Mouse (Mus musculus) MEL (cell line): ENCODE results near the gene Gpx4. TPM values are rescaled to one million over a fixed set of nuclear protein-coding genes. Genes with fewer than 3 reads are reported as not detected.

Experiments
- DNase-seq: peaks from one replicate; pipeline ENCODE4 v3.0.0; 2011; ENCODE audit warnings: low read depth, low spot score
- H3K27ac ChIP-seq: 2 replicates; pipeline ENCODE4 v1.5.1; 2012; ENCODE audit warnings: low read depth, mild to moderate bottlenecking, control low read depth, low read length, moderate library complexity; ENCODE audit not compliant: control insufficient read depth
- H3K27me3 ChIP-seq, 2 experiments: fragments of 150-350 bp in 1 of 2; sonication (generic) in 1 of 2; 2 replicates each; pipeline ENCODE4 v1.6.1; 2012; ENCODE audit warnings: low read length in 2 of 2, mild to moderate bottlenecking in 2 of 2, improper control_type of control experiment in 1 of 2, moderate library complexity in 1 of 2; ENCODE audit not compliant: insufficient read depth in 2 of 2, control insufficient read depth in 1 of 2
- H3K36me3 ChIP-seq, 2 experiments: 2 replicates each; pipeline ENCODE4 v1.6.1; 2012 to 2014; ENCODE audit warnings: low read length in 2 of 2, improper control_type of control experiment in 1 of 2, inconsistent platforms in 1 of 2, mild to moderate bottlenecking in 1 of 2; ENCODE audit not compliant: insufficient read depth in 2 of 2, control insufficient read depth in 1 of 2
- H3K4me1 ChIP-seq, 2 experiments: fragments of 150-350 bp in 1 of 2; sonication (generic) in 1 of 2; 2 replicates each; pipeline ENCODE4 v1.6.1; 2012; ENCODE audit warnings: low read length in 2 of 2, improper control_type of control experiment in 1 of 2, mild to moderate bottlenecking in 1 of 2; ENCODE audit not compliant: insufficient read depth in 2 of 2, control insufficient read depth in 1 of 2
- H3K4me3 ChIP-seq, 2 experiments: fragments of 150-350 bp in 1 of 2; sonication (generic) in 1 of 2; 2 replicates each; pipeline ENCODE4 v1.5.1; 2012; ENCODE audit warnings: low read depth in 2 of 2, low read length in 2 of 2, mild to moderate bottlenecking in 2 of 2, moderate library complexity in 2 of 2, control low read depth in 1 of 2, improper control_type of control experiment in 1 of 2; ENCODE audit not compliant: control insufficient read depth in 1 of 2, insufficient read depth in 1 of 2
- H3K79me2 ChIP-seq: 2 replicates; pipeline ENCODE4 v1.6.1; 2012; ENCODE audit warnings: mild to moderate bottlenecking, low read length, moderate library complexity; ENCODE audit not compliant: control insufficient read depth, poor library complexity, insufficient read depth
- H3K9ac ChIP-seq: 2 replicates; pipeline ENCODE4 v1.6.1; 2012; ENCODE audit warnings: low read depth, mild to moderate bottlenecking, control low read depth, low read length, moderate library complexity; ENCODE audit not compliant: control insufficient read depth, poor library complexity, severe bottlenecking
- H3K9me3 ChIP-seq: fragments of 150-350 bp; sonication (generic); replicated peaks from 2 replicates; pipeline ENCODE4 v1.6.1; 2012; ENCODE audit warnings: mild to moderate bottlenecking, low read length, improper control_type of control experiment, moderate library complexity; ENCODE audit not compliant: insufficient read depth
- CHD2 ChIP-seq: IDR thresholded peaks from 2 replicates; pipeline ENCODE4 v1.6.1; 2011; ENCODE audit warnings: low read length, improper control_type of control experiment
- E2F4 ChIP-seq: IDR thresholded peaks from 2 replicates; pipeline ENCODE4 v1.6.1; 2011; ENCODE audit warnings: low read depth, low read length, improper control_type of control experiment, borderline replicate concordance
- ELF1 ChIP-seq: IDR thresholded peaks from 2 replicates; pipeline ENCODE4 v1.6.1; 2014; ENCODE audit warnings: low read depth, mild to moderate bottlenecking, inconsistent platforms, low read length, improper control_type of control experiment, moderate library complexity
- EP300 ChIP-seq, 2 experiments: IDR thresholded peaks; 2 replicates each; pipeline ENCODE4 v1.6.1; 2011; ENCODE audit warnings: improper control_type of control experiment in 2 of 2, low read length in 2 of 2, low read depth in 1 of 2, mild to moderate bottlenecking in 1 of 2
- GABPA ChIP-seq: IDR thresholded peaks from 2 replicates; pipeline ENCODE4 v1.6.1; 2012; ENCODE audit warnings: low read depth, mild to moderate bottlenecking, inconsistent platforms, low read length, improper control_type of control experiment, moderate library complexity
- HCFC1 ChIP-seq: IDR thresholded peaks from 2 replicates; pipeline ENCODE4 v1.6.1; 2012; ENCODE audit warnings: low read depth, mild to moderate bottlenecking, inconsistent platforms, low read length, improper control_type of control experiment, moderate library complexity
- MEF2A ChIP-seq: IDR thresholded peaks from 2 replicates; pipeline ENCODE4 v1.6.1; 2014; ENCODE audit warnings: low read depth, mild to moderate bottlenecking, inconsistent platforms, low read length, improper control_type of control experiment; ENCODE audit not compliant: poor library complexity, insufficient replicate concordance, severe bottlenecking; ENCODE audit errors: extremely low read depth
- MYB ChIP-seq: IDR thresholded peaks from 2 replicates; pipeline ENCODE4 v1.6.1; 2011; ENCODE audit warnings: mild to moderate bottlenecking, low read depth, low read length, improper control_type of control experiment
- NELFE ChIP-seq: IDR thresholded peaks from 2 replicates; pipeline ENCODE4 v1.6.1; 2011; ENCODE audit warnings: low read depth, low read length, improper control_type of control experiment
- POLR2AphosphoS2 ChIP-seq: IDR thresholded peaks from 2 replicates; pipeline ENCODE4 v1.6.1; 2011; ENCODE audit warnings: low read length, improper control_type of control experiment
- POLR2AphosphoS5 ChIP-seq: IDR thresholded peaks from 2 replicates; pipeline ENCODE4 v1.6.1; 2012; ENCODE audit warnings: low read depth, borderline replicate concordance, mild to moderate bottlenecking, inconsistent platforms, low read length, moderate library complexity, mixed read lengths
- RCOR1 ChIP-seq: IDR thresholded peaks from 2 replicates; pipeline ENCODE4 v1.6.1; 2012; ENCODE audit warnings: low read depth, mild to moderate bottlenecking, inconsistent platforms, low read length, improper control_type of control experiment
- SMC3 ChIP-seq: IDR thresholded peaks from 2 replicates; pipeline ENCODE4 v1.6.1; 2011; ENCODE audit warnings: low read depth, low read length, improper control_type of control experiment
- TAL1 ChIP-seq: IDR thresholded peaks from 2 replicates; pipeline ENCODE4 v1.6.1; 2012; ENCODE audit warnings: mild to moderate bottlenecking, inconsistent platforms, low read length, moderate library complexity, mixed read lengths
- USF1 ChIP-seq: IDR thresholded peaks from 2 replicates; pipeline ENCODE4 v1.6.1; 2014; ENCODE audit warnings: low read depth, mild to moderate bottlenecking, inconsistent platforms, low read length, improper control_type of control experiment, moderate library complexity
- USF2 ChIP-seq, 2 experiments: IDR thresholded peaks; 2 replicates each; pipeline ENCODE4 v1.6.1; 2011 to 2012; ENCODE audit warnings: improper control_type of control experiment in 2 of 2, low read length in 2 of 2, borderline replicate concordance in 1 of 2, inconsistent platforms in 1 of 2, low read depth in 1 of 2, mild to moderate bottlenecking in 1 of 2; ENCODE audit not compliant: insufficient read depth in 1 of 2
- ZKSCAN1 ChIP-seq: IDR thresholded peaks from 2 replicates; pipeline ENCODE4 v1.6.1; 2012; ENCODE audit warnings: low read depth, mild to moderate bottlenecking, inconsistent platforms, low read length, improper control_type of control experiment, moderate library complexity
- ZMIZ1 ChIP-seq: IDR thresholded peaks from 2 replicates; pipeline ENCODE4 v1.6.1; 2012; ENCODE audit warnings: low read depth, mild to moderate bottlenecking, inconsistent platforms, low read length, improper control_type of control experiment, moderate library complexity
- ZNF384 ChIP-seq: IDR thresholded peaks from 2 replicates; pipeline ENCODE4 v1.6.1; 2012; ENCODE audit warnings: low read depth, mild to moderate bottlenecking, inconsistent platforms, low read length, improper control_type of control experiment
- polyA plus RNA-seq, 2 experiments: library from polyadenylated mRNA; stranded (reverse) in 1 of 2; unstranded in 1 of 2; fragments of >175 nt in 1 of 2; fragments of >200 nt in 1 of 2; gene quantifications; 2 replicates each; pipeline versions ENCODE4 v1.2.1 to v1.2.4; 2012; ENCODE audit warnings: low replicate concordance in 2 of 2, low read depth in 1 of 2; ENCODE audit not compliant: insufficient read length in 2 of 2, insufficient read depth in 1 of 2, missing spikeins in 1 of 2
- total RNA-seq: library from RNA; depleted of rRNA; stranded (reverse); fragments of 300-350 nt; gene quantifications from 2 replicates; pipeline ENCODE4 v1.2.3, GENCODE M21; 2012; rRNA removed

The Gpx4 gene
- 422 and 508 TPM in 2 replicates for total RNA-seq
- 100 to 1,000 TPM in 1 of 2 experiments, not detected in 1; 536 TPM for polyA plus RNA-seq

- DNase-seq = no peak
- H3K79me2 ChIP-seq = no peaks in the 10 kb centered on the region; the same call in 1 of the 2 replicates
- H3K4me1 ChIP-seq = peaks cover 22 to 28% of the 10 kb centered on the region in 2 experiments
- no peaks in the 10 kb centered on the region for H3K27me3 ChIP-seq
- H3K27ac ChIP-seq = no peak within 1 kb of the TSS
- H3K4me3 ChIP-seq = no peak within 1 kb of the TSS
- TF ChIP-seq MYB = no peak
- no peak for TF ChIP-seq POLR2AphosphoS2
- TF ChIP-seq ZNF384 = no peak
- TF ChIP-seq POLR2AphosphoS5 = no peak
- TF ChIP-seq USF1 = no peak
- TF ChIP-seq CHD2 = no peak
- TF ChIP-seq E2F4 = no peak
- TF ChIP-seq HCFC1 = no peak
- TF ChIP-seq ZMIZ1 = no peak
- no peak for TF ChIP-seq MEF2A
- TF ChIP-seq SMC3 = no peak
- no peak for TF ChIP-seq NELFE
- no peak for TF ChIP-seq EP300 (IDR thresholded peaks at IDR 0.05; ENCODE audit: low read depth in 1 of 2, low read length in 2 of 2)
- no peak for TF ChIP-seq ZKSCAN1
- no peak for TF ChIP-seq RCOR1
- no peak for TF ChIP-seq ELF1
- peak within 1 kb of the TSS; percentile 43 for H3K9ac ChIP-seq
- H3K36me3 ChIP-seq = peaks cover 0 to 29% of the 10 kb centered on the region in 2 experiments; a peak in 2 of 4 replicates
- H3K9me3 ChIP-seq = no peaks in the 10 kb centered on the region
These were observed at the start of gene Gpx4 for GRCm38 (mm10) chr10:80047041-80047565. TSS of gene Gpx4 (plus strand) at chr10:80047166.

GRCm38 (mm10) chr10:79997819-79998218, 49.1 kb upstream of the Gpx4 start:
- TF ChIP-seq ZKSCAN1 (no peak), ELF1 (no peak), USF2 (IDR thresholded peaks at IDR 0.05; ENCODE audit: borderline replicate concordance in 1 of 2, insufficient read depth in 1 of 2, low read depth in 1 of 2, low read length in 2 of 2) (no peak), GABPA (no peak), TAL1 (no peak)

More at GRCm38 (mm10) chr10:79997819-79998218, 49.1 kb upstream of the Gpx4 start:
- H3K27ac ChIP-seq = peak overlapping the region; percentile 90
- H3K79me2 ChIP-seq = peaks cover 5% of the 10 kb centered on the region; the same call in 1 of the 2 replicates
- H3K27me3 ChIP-seq = no peaks in the 10 kb centered on the region
- H3K9ac ChIP-seq = peak overlapping the region; percentile 52
- H3K9me3 ChIP-seq = no peaks in the 10 kb centered on the region
- DNase-seq = peak; percentile 45
- peaks cover 0 to 17% of the 10 kb centered on the region in 2 experiments; a peak in 2 of 4 replicates for H3K36me3 ChIP-seq
- H3K4me1 ChIP-seq = peaks cover 14 to 28% of the 10 kb centered on the region in 2 experiments
- H3K4me3 ChIP-seq = peak overlapping the region; percentile 73 to 88
